Mouse (Mus musculus) neural tube, embryonic 11.5 days (tissue): Measurements from ENCODE around the gene Spns2. TPM values are rescaled to one million over a fixed set of nuclear protein-coding genes. Genes with fewer than 3 reads are reported as not detected.
"Not testable (repeated sequence)": the region's sequence is repeated elsewhere in the genome, so short reads cannot be mapped to it uniquely, and the experiment has no call there.

Source experiments
- ATAC-seq: fragments of 200-750 bp; cut with Nextera tagmentation; 2 replicates; pipeline ENCODE4 v1.8.0; 2017; ENCODE audit warnings: moderate number of reproducible peaks, mild to moderate bottlenecking, moderate TSS enrichment, moderate library complexity; ENCODE audit not compliant: insufficient read depth, low FRiP score, low TSS enrichment
- DNase-seq: peaks from one replicate; pipeline ENCODE4 v3.0.0-alpha.2; 2015; ENCODE audit warnings: low spot score
- H3K27ac ChIP-seq: fragments of 300-500 bp; sonication (generic); 2 replicates; pipeline ENCODE4 v1.5.1; 2014; ENCODE audit warnings: low read depth, mild to moderate bottlenecking, low read length
- H3K27me3 ChIP-seq: fragments of 300-500 bp; sonication (generic); 2 replicates; pipeline ENCODE4 v1.6.1; 2014; ENCODE audit warnings: mild to moderate bottlenecking, low read length, mixed read lengths; ENCODE audit not compliant: control insufficient read depth, insufficient read depth
- H3K36me3 ChIP-seq: fragments of 300-500 bp; sonication (generic); 2 replicates; pipeline ENCODE4 v1.6.1; 2014; ENCODE audit warnings: mild to moderate bottlenecking, low read length, moderate library complexity, mixed read lengths; ENCODE audit not compliant: control insufficient read depth, insufficient read depth
- H3K4me1 ChIP-seq: fragments of 300-500 bp; sonication (generic); 2 replicates; pipeline ENCODE4 v1.6.1; 2014; ENCODE audit warnings: low read length, mixed read lengths; ENCODE audit not compliant: control insufficient read depth, insufficient read depth
- H3K4me2 ChIP-seq: fragments of 300-500 bp; sonication (generic); 2 replicates; pipeline ENCODE4 v1.6.1; 2014; ENCODE audit warnings: low read depth, mild to moderate bottlenecking, moderate library complexity
- H3K4me3 ChIP-seq: fragments of 300-500 bp; sonication (generic); 2 replicates; pipeline ENCODE4 v1.5.1; 2014; ENCODE audit warnings: low read depth, low read length
- H3K9ac ChIP-seq: fragments of 300-500 bp; sonication (generic); 2 replicates; pipeline ENCODE4 v1.6.1; 2014; ENCODE audit warnings: mild to moderate bottlenecking, low read length
- H3K9me3 ChIP-seq: fragments of 300-500 bp; sonication (generic); 2 replicates; pipeline ENCODE4 v1.6.1; 2016; ENCODE audit warnings: low read length; ENCODE audit not compliant: control insufficient read depth
- WGBS: fragments of 180-500 bp; shearing (Covaris S2); extraction: QIAGEN DNeasy Blood & Tissue Kit; methylation state at CpG from one replicate; pipeline ENCODE4 v1.1.7; 2014; 5-methylcytosine and 5-hydroxymethylcytosine counted together
- polyA plus RNA-seq: library from polyadenylated mRNA; unstranded; fragments of >200 nt; fragmentation: Nextera tagmentation; extraction: Ambion mirVana; gene quantifications from 2 replicates; pipeline ENCODE4 v1.2.1, GENCODE M21; 2014

Gene Spns2
- polyA plus RNA-seq, 1 experiment from 2014 or later, result 7.1 TPM

DNA sequence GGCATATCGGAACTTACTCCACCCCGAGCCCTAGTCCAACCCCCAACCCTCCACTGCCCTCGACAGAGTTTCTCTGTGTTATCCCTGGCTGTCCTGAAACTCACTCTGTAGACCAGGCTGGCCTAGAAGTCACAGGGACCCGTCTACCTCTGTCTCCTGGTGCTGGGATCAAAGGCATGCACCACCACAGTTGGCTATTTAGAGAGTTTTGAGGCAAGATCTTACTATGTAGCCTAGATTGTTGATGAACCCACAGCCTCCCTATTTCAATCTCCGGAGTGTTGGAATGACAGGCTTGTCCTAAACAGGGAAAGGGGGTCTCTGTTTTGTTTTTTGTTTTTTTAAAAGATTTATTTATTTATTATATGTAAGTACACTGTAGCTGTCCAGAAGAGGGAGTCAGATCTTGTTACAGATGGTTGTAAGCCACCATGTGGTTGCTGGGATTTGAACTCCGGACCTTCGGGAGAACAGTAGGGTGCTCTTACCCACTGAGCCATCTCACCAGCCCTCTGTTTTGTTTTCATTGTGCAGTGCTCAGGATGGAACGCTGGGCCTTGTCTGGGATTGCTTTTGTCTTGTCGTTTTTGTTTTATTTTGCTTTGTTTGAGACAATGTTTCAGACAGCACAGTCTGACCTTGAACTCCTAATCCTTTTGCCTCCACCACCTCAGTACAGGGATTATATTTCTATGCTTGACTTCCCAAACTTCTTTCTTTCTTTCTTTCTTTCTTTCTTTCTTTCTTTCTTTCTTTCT lies 59.2 kb downstream of the Spns2 start:
- not testable (repeated sequence) for ATAC-seq, H3K9ac ChIP-seq, H3K9me3 ChIP-seq, H3K4me1 ChIP-seq, H3K4me2 ChIP-seq, H3K27me3 ChIP-seq, H3K36me3 ChIP-seq, H3K27ac ChIP-seq, H3K4me3 ChIP-seq, DNase-seq
- 70% methylated on average over 9 of the region's 9 CpGs for WGBS

DNA sequence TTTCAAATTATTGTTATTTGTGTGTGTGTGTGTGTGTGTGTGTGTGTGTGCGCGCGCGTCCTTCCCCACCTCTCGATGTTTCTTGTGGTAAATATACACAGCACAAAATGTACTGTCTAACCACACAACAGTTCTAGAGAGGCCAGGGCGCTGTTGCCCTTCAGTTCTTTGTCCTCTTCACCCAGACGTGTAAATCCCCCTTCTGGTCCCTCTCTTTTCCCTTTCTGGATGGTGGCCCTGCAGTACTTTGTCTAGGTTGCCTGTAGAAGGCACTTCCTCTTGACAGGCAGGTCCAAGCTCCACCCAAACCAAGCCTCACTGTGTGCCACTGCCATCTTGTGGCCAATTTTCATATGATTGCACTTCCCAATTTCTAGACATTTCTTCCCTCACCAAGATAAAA lies 60.4 kb downstream of the Spns2 start:
- no peak for ATAC-seq
- no peaks in the 10 kb centered on the region for H3K9me3 ChIP-seq
- no peak overlapping the region for H3K4me3 ChIP-seq
- 45% methylated on average over 7 of the region's 7 CpGs for WGBS
- H3K36me3 ChIP-seq, result no peaks in the 10 kb centered on the region
- no peak overlapping the region for H3K9ac ChIP-seq
- H3K4me1 ChIP-seq, result no peaks in the 10 kb centered on the region
- no peak overlapping the region for H3K4me2 ChIP-seq
- peak; percentile 72 for DNase-seq
- no peaks in the 10 kb centered on the region for H3K27me3 ChIP-seq
- H3K27ac ChIP-seq, result no peak overlapping the region

DNA sequence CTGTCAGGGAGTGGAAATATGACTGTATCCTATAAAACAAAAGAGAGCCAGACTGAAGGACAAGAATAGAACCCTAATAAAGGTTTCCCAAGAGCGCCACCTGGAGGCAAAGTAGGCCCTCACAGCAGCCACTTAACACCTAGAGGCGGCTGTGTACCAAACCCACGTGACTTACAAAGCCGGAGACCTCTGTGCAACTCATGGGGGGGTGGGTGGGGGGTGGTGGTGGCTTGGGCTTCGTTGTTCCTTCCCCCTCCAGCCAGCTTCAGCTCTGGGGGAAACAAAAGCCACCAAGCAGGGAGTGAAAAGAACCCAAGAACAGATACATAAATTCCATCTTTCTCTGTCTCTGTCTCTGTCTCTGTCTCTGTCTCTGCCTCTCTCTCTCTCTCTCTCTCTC lies 61.0 kb downstream of the Spns2 start:
- Histone ChIP-seq H3K4me2 (no peak overlapping the region), H3K4me3 (no peak overlapping the region), H3K27me3 (no peaks in the 10 kb centered on the region), H3K4me1 (no peaks in the 10 kb centered on the region), H3K27ac (no peak overlapping the region), H3K9ac (no peak overlapping the region), H3K9me3 (no peaks in the 10 kb centered on the region), H3K36me3 (no peaks in the 10 kb centered on the region)
- ATAC-seq (no peak), DNase-seq (peak; percentile 72)
- 4% methylated on average over 5 of the region's 5 CpGs for WGBS

DNA sequence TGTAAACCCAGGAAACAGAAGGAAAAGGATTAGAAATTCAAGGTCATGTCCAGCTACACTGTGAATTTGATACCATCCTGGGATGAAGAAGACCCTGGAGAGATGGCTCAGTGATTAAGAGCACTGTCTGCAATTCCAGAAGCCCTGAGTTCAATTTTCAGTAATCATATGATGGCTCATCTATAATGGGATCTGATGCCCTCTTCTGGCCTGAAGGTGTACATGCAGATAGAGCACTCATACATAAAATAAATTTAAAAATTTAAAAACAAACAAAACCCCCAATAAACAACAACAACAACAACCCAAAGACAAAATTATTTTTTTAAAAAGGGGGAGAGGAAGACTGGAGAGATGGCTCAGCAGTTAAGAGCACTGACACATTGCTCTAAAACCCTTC lies 62.8 kb downstream of the Spns2 start:
- ATAC-seq (no peak), DNase-seq (no peak)
- Histone ChIP-seq H3K36me3 (no peaks in the 10 kb centered on the region), H3K9ac (no peak overlapping the region), H3K9me3 (no peaks in the 10 kb centered on the region), H3K27ac (no peak overlapping the region), H3K27me3 (no peaks in the 10 kb centered on the region), H3K4me2 (no peak overlapping the region), H3K4me1 (no peaks in the 10 kb centered on the region), H3K4me3 (no peak overlapping the region)

DNA sequence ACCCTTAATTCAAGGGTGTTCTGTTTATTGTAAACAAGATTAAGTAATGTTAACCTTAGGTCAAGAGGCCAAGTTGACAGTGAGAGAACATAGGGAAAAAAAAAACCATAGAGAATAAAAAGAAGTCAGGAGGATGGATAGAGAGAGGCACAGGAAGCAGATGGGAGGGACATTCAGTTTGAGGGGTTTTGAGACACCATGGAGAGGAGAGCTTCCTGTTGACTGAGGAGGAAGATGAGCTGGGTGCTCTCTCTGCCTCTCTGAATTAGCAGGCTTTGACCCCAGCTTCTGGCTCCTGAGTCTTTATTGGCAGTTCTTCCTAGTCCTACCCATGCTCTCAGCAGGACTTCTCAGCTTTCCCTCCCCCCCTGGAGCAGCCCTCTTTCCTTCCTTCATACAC lies 64.5 kb downstream of the Spns2 start:
- DNase-seq (no peak), ATAC-seq (no peak)
- H3K4me3 ChIP-seq, result no peak overlapping the region

DNA sequence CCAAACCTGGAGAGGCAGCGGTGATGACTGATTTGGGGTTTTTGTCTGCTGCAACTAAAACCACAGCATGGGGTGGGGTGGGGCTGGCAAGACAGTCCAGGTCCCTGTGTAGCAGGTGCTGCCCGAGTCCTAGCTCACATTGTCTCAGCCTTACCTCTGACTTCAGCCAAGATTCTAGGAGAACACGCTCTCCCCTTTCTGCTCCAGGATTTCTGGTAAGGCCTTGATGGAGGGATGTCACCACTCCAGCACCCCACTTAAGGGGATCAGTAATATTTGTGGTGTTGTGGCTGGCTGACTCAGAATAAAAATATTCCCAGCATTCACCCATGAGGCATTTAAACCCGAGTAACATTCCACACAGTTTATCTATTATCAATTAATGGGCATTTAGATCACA lies 66.0 kb downstream of the Spns2 start:
- no peak for DNase-seq
- Histone ChIP-seq H3K4me3 (no peak overlapping the region), H3K27ac (no peak overlapping the region), H3K36me3 (no peaks in the 10 kb centered on the region), H3K4me2 (no peak overlapping the region), H3K9ac (no peak overlapping the region), H3K4me1 (no peaks in the 10 kb centered on the region), H3K27me3 (no peaks in the 10 kb centered on the region), H3K9me3 (no peaks in the 10 kb centered on the region)
- ATAC-seq, result no peak
- 91% methylated on average over 4 of the region's 4 CpGs for WGBS

More for the DNA sequence above, 64.5 kb downstream of the Spns2 start:
- no peak overlapping the region for H3K9ac ChIP-seq
- no peaks in the 10 kb centered on the region for H3K36me3 ChIP-seq
- no peak overlapping the region for H3K4me2 ChIP-seq
- H3K27ac ChIP-seq, result no peak overlapping the region
- H3K4me1 ChIP-seq, result no peaks in the 10 kb centered on the region
- no peaks in the 10 kb centered on the region for H3K9me3 ChIP-seq
- H3K27me3 ChIP-seq, result no peaks in the 10 kb centered on the region

DNA sequence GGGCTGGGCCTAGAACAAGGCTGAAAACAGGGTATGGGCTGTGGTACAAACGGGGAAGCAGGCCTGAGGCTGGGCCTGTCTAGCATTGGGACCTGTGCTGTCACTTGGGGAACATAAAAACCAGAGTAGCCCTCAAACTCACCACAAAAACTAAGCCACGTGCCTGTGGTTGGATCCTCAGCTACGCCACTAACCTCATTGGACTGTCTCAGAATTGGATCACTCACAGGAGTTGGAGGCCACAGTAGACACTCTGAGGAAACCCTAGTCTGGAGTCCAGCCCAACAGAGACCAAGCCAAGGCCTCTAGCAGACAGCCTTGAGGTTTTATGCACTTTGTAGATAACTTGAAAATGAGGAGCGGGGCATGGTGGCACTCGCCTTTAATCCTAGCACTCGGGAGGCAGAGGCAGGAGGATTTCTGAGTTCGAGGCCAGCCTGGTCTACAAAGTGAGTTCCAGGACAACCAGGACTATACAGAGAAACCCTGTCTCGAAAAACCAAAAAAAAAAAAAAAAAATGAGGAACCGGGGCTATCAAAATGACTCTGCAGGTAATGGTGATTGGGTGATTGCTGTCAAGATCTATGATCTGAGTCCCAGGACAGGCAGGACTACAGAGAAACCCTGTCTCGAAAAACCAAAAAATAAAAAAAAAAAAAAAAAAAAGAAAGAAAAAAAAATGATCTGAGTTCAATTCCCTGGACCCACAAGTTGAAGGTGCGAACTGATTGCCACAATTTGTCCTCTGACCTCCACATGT lies 68.0 kb downstream of the Spns2 start:
- peaks cover 6% of the 10 kb centered on the region for H3K4me1 ChIP-seq
- no peak overlapping the region for H3K4me2 ChIP-seq
- no peak overlapping the region for H3K9ac ChIP-seq
- no peaks in the 10 kb centered on the region for H3K9me3 ChIP-seq
- 88% methylated on average over 11 of the region's 11 CpGs for WGBS
- H3K27me3 ChIP-seq, result no peaks in the 10 kb centered on the region
- DNase-seq, result no peak
- H3K27ac ChIP-seq, result no peak overlapping the region
- H3K36me3 ChIP-seq, result no peaks in the 10 kb centered on the region
- H3K4me3 ChIP-seq, result no peak overlapping the region
- ATAC-seq, result no peak

DNA sequence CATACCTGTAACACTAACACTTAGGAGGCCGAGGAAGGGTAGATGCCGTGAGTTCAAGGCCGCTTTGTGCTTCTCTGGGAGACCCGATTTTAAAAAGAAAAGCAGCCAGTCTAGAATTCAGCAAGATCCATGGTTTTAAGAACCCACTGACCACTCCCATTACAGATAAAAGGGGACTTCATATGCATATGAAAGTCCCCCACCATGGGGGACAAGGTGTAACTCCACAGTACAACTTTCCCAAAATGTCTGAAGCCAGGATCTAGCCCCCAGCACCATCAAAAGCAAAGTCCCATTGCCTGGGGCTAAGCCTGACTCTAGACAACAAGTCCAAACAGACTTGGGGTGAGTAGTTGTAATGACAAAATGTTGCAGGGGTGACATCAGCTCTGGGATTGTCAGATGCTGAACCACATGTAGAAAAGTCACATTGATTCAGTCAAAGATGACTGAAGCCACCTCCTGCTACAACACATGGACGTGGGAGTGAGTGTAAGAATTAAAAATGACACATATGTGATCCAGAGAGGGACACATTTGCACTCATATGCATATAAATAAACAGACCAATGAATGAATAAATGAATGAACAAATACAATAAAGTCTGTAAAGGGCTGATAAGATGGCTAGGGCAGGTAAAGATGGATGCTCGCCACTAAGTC lies 69.1 kb downstream of the Spns2 start:
- ATAC-seq (no peak), DNase-seq (no peak)
- Histone ChIP-seq H3K4me1 (peaks cover 6% of the 10 kb centered on the region), H3K27me3 (no peaks in the 10 kb centered on the region), H3K4me2 (no peak overlapping the region), H3K27ac (no peak overlapping the region), H3K36me3 (no peaks in the 10 kb centered on the region), H3K9ac (no peak overlapping the region), H3K9me3 (no peaks in the 10 kb centered on the region), H3K4me3 (no peak overlapping the region)
- WGBS, result 83% methylated on average over 6 of the region's 6 CpGs
